Mouse (Mus musculus) kidney, postnatal 36 days (tissue): ENCODE measurements around the gene Lingo1.

Experiments used
- DNase-seq, 2 experiments: peaks; one replicate each; pipeline ENCODE4 v3.0.0; 2021 to 2022; ENCODE audit warnings: mixed read lengths in 2 of 2

Gene Lingo1

DNA sequence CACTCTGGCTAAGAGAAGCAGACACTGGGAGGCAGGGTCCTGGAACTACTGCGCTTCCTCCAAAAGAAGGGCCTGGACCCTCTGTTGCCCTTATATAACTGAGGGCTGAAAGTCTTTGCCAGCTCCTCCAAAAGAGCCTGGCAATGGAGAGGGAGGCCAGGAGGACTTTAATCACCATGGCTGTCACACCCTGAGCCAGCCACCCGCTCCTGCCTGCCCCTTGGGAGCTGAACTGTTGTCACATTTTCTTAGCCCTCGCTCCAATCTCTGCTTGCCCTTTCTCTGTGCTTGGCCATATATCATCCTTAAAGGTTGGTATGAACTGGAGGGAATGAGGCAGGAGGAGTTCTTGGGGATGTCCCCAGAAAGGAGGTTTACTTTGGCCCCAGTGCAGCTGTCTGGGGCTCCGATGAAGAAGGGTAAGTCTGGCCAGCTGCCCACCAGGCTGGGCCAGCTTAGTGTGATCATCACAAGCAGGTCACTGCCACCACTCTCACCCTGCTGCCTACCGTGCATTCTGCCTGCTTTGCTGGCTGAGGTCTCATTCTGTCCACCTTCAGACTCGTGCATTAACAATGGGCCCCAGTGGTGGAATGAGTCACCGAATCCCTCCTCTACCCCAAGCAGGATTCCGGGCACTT, 204.9 kb downstream of the Lingo1 start:
- no peak for DNase-seq

DNA sequence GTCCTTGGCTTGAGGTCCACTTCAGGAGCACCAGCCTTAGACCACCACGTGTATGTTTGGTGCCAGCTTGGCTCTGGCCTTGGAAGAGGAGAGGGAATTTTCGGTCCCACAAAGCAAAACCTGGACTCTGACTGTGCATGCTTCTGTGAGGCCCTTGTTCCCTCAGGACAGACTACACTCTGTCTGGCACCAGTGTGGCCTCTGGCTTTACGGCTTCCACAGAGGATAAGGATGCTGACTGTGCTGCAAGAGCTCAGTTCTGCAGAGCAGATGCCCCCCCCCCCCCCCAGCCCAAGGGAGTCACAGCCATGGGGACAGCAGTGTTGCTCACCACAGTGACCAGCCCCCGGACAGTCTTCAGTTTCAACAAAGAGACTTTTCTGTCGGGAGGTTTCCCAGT, 206.5 kb downstream of the Lingo1 start:
- DNase-seq = no peak

GRCm38 (mm10) chr9:56584043-56584424, 212.2 kb downstream of the Lingo1 start:
- DNase-seq = no peak

- DNase-seq = no peak
These were observed 212.9 kb downstream of the Lingo1 start for GRCm38 (mm10) chr9:56583139-56584042.

GRCm38 (mm10) chr9:56582628-56583027, 213.6 kb downstream of the Lingo1 start:
- no peak for DNase-seq

DNA sequence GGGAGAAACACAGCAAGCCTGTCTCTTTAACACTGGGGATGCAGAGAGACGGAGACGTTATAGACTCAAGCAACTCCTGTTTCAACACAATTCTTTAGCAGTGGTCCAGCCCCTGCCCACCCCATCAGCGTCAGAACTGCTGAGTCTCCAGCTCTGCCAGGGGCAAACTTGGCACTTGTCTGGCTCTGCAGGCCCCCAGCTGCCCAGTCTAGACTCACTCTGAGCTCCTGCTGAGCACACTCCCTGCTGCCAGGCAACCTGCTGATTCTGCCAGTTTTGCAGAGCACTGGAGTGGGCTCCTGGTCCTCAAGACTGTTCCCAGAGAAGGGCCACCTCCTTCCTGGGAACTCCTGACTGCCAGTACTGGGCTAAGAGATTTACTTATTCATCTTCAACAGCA, 214.6 kb downstream of the Lingo1 start:
- DNase-seq = no peak

DNA sequence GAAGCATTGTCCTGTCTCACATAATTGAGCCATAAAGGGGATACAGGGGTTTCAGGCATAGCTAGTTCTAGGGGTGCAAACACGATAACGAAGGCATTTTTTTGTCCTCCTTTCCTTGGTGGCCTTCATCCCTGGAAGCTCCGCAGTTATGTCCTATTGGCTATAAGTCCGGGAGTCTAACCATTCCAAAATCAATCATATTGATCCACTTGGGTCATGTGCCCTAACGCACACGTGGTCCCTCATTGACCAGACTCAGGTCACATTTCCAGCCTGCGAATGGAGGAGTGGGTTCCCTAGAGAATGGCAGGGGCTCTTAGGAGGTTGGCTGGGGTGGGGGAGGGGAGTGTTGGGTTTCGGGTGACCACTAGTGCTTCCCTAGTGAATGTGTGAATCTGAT, 215.3 kb downstream of the Lingo1 start:
- DNase-seq = no peak

GRCm38 (mm10) chr9:56580101-56580500, 216.2 kb downstream of the Lingo1 start:
- no peak for DNase-seq

GRCm38 (mm10) chr9:56577405-56577804, 218.9 kb downstream of the Lingo1 start:
- no peak for DNase-seq

DNA sequence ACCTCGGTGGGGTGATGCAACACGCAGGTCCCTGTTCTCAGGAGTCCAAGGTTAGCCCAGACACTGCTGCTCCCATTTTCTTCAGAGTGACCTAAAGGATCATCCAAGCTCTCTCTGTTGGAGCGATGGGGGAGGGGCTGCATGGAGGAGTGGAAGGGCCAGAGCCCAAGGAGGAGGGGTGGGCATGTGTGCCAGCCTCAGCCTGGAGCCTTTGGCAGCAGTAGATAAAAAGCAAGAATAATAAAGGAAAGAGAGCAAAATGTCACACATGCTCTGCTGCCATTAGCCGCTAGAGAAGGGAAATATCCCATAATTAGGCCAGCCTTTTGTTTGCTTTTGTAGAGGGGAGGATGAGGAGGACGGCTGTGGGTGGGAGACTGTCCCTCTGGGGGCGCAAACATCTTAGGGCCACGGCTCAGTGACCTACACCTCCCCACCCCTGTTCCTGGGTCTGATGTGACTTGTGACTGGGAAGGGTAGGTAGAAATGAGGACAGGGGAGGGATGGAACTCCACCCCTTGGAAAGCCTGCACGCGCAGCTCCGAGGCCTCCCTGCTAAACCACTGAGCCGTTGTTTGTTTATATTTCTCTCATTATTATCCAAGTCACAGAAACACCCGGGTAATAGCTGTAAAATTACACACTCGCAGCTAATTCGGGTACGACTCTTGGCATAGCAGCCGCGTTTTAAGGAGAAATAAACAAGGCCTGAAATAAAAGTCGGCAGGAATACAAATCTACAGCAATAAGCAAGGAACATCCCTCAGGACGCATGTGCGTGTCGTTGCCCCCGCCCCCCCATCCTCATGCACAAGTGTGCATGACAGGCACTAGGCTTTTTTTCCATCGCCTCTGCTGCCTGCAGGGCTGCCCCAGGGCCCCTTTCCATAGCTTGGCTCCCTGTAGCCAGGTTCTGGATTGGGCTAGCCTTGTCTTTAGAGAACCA, 223.5 kb downstream of the Lingo1 start:
- DNase-seq = peak in 1 of 2 experiments; percentile 20
